Mouse (Mus musculus): ENCODE measurements around the gene Pam16. TPM values are rescaled to one million over a fixed set of nuclear protein-coding genes. Genes with fewer than 3 reads are reported as not detected.

Pam16 gene
- 59.7 and 66.3 TPM in 2 replicates for polyA plus RNA-seq (2015; fragmentation: Nextera tagmentation; extraction: Ambion mirVana)

- DNase-seq (peak; percentile 94), ATAC-seq (peak; percentile 94)
- peak within 1 kb of the TSS; percentile 77 for H3K9ac ChIP-seq (replicated peaks)
- under 1% methylated on average over 48 of the region's 56 CpGs for whole genome bisulfite sequencing (ENCODE audit: insufficient replicate concordance)
- H3K36me3 ChIP-seq (replicated peaks; ENCODE audit: insufficient read depth, low read length) = peaks cover 32% of the 10 kb centered on the region
- H3K9me3 ChIP-seq (ENCODE audit: low read length) = no peaks in the 10 kb centered on the region
- no peak for TF ChIP-seq CTCF (IDR thresholded peaks at IDR 0.05; ENCODE audit: low read depth)
- no peak for TF ChIP-seq EP300 (IDR thresholded peaks at IDR 0.05; ENCODE audit: low read depth)
- H3K27me3 ChIP-seq (ENCODE audit: insufficient read depth, low read length) = no peaks in the 10 kb centered on the region
- H3K27ac ChIP-seq (ENCODE audit: low read depth) = peak within 1 kb of the TSS; percentile 95
- H3K4me2 ChIP-seq (ENCODE audit: low read depth, low read length) = peak within 1 kb of the TSS; percentile 71
- peaks cover 16% of the 10 kb centered on the region for H3K4me1 ChIP-seq (ENCODE audit: insufficient read depth)
- peak within 1 kb of the TSS; percentile 71 for H3K4me3 ChIP-seq (ENCODE audit: low read depth, low read length)
These were observed at the start of gene Pam16 for GRCm38 (mm10) chr16:4624481-4625110. Pam16 (minus strand) TSS chr16:4624988.

- H3K9ac ChIP-seq (replicated peaks) = no peak overlapping the region
- no peaks in the 10 kb centered on the region for H3K27me3 ChIP-seq (ENCODE audit: insufficient read depth, low read length)
- 29% methylated on average over 4 of the region's 4 CpGs for WGBS (ENCODE audit: insufficient replicate concordance)
- H3K4me1 ChIP-seq (ENCODE audit: insufficient read depth) = peaks cover 20% of the 10 kb centered on the region
- ATAC-seq (no peak), DNase-seq (no peak)
- TF ChIP-seq CTCF (IDR thresholded peaks at IDR 0.05; ENCODE audit: low read depth) (no peak), EP300 (IDR thresholded peaks at IDR 0.05; ENCODE audit: low read depth) (peak; percentile 60; the same call in 1 of the 2 replicates)
- peak overlapping the region; percentile 69 for H3K27ac ChIP-seq (ENCODE audit: low read depth)
- no peak overlapping the region for H3K4me3 ChIP-seq (ENCODE audit: low read depth, low read length)
- H3K4me2 ChIP-seq (ENCODE audit: low read depth, low read length) = peak overlapping the region; percentile 10; the same call in 1 of the 2 replicates
- H3K36me3 ChIP-seq (replicated peaks; ENCODE audit: insufficient read depth, low read length) = peaks cover 45% of the 10 kb centered on the region
- no peaks in the 10 kb centered on the region for H3K9me3 ChIP-seq (ENCODE audit: low read length)
These were observed 49.3 kb upstream of the Pam16 start for GRCm38 (mm10) chr16:4674091-4674490.

- Histone ChIP-seq H3K36me3 (replicated peaks; ENCODE audit: insufficient read depth, low read length) (peaks cover 66% of the 10 kb centered on the region), H3K4me2 (ENCODE audit: low read depth, low read length) (no peak overlapping the region), H3K9ac (replicated peaks) (no peak overlapping the region), H3K4me1 (ENCODE audit: insufficient read depth) (peaks cover 2% of the 10 kb centered on the region; the same call in 1 of the 2 replicates), H3K27ac (ENCODE audit: low read depth) (no peak overlapping the region), H3K9me3 (ENCODE audit: low read length) (no peaks in the 10 kb centered on the region), H3K27me3 (ENCODE audit: insufficient read depth, low read length) (no peaks in the 10 kb centered on the region), H3K4me3 (ENCODE audit: low read depth, low read length) (no peak overlapping the region)
- DNase-seq (no peak), ATAC-seq (0 out of 2 replicates have a peak, but pooled peaks have one; percentile 18)
- 72% methylated on average over 5 of the region's 5 CpGs for WGBS (ENCODE audit: insufficient replicate concordance)
- no peak for TF ChIP-seq CTCF (IDR thresholded peaks at IDR 0.05; ENCODE audit: low read depth)
- no peak for TF ChIP-seq EP300 (IDR thresholded peaks at IDR 0.05; ENCODE audit: low read depth)
These were observed 45.5 kb upstream of the Pam16 start for GRCm38 (mm10) chr16:4670317-4670716.

GRCm38 (mm10) chr16:4667190-4667808 lies 42.5 kb upstream of the Pam16 start:
- Histone ChIP-seq H3K4me2 (ENCODE audit: low read depth, low read length) (no peak overlapping the region), H3K9me3 (ENCODE audit: low read length) (no peaks in the 10 kb centered on the region), H3K4me3 (ENCODE audit: low read depth, low read length) (no peak overlapping the region), H3K9ac (replicated peaks) (no peak overlapping the region), H3K27me3 (ENCODE audit: insufficient read depth, low read length) (no peaks in the 10 kb centered on the region), H3K27ac (ENCODE audit: low read depth) (no peak overlapping the region), H3K4me1 (ENCODE audit: insufficient read depth) (no peaks in the 10 kb centered on the region), H3K36me3 (replicated peaks; ENCODE audit: insufficient read depth, low read length) (peaks cover 63% of the 10 kb centered on the region)
- 30% methylated on average over 3 of the region's 3 CpGs for WGBS (ENCODE audit: insufficient replicate concordance)
- TF ChIP-seq EP300 (IDR thresholded peaks at IDR 0.05; ENCODE audit: low read depth) (no peak), CTCF (IDR thresholded peaks at IDR 0.05; ENCODE audit: low read depth) (peak; percentile 94)
- ATAC-seq (peak; percentile 84), DNase-seq (peak; percentile 86)

- Histone ChIP-seq H3K4me2 (ENCODE audit: low read depth, low read length) (no peak overlapping the region), H3K27ac (ENCODE audit: low read depth) (no peak overlapping the region), H3K9me3 (ENCODE audit: low read length) (no peaks in the 10 kb centered on the region), H3K36me3 (replicated peaks; ENCODE audit: insufficient read depth, low read length) (peaks cover 68% of the 10 kb centered on the region), H3K27me3 (ENCODE audit: insufficient read depth, low read length) (no peaks in the 10 kb centered on the region), H3K4me3 (ENCODE audit: low read depth, low read length) (no peak overlapping the region), H3K9ac (replicated peaks) (no peak overlapping the region), H3K4me1 (ENCODE audit: insufficient read depth) (no peaks in the 10 kb centered on the region)
- TF ChIP-seq EP300 (IDR thresholded peaks at IDR 0.05; ENCODE audit: low read depth) (no peak), CTCF (IDR thresholded peaks at IDR 0.05; ENCODE audit: low read depth) (no peak)
- no peak for ATAC-seq
- 83% methylated on average over 2 of the region's 2 CpGs for WGBS (ENCODE audit: insufficient replicate concordance)
- DNase-seq = no peak
These were observed 40.9 kb upstream of the Pam16 start for GRCm38 (mm10) chr16:4665726-4666125.

GRCm38 (mm10) chr16:4663806-4664205 lies 39.0 kb upstream of the Pam16 start:
- TF ChIP-seq EP300 (IDR thresholded peaks at IDR 0.05; ENCODE audit: low read depth) (no peak), CTCF (IDR thresholded peaks at IDR 0.05; ENCODE audit: low read depth) (no peak)
- Histone ChIP-seq H3K9me3 (ENCODE audit: low read length) (no peaks in the 10 kb centered on the region), H3K27ac (ENCODE audit: low read depth) (no peak overlapping the region), H3K4me3 (ENCODE audit: low read depth, low read length) (no peak overlapping the region), H3K4me1 (ENCODE audit: insufficient read depth) (no peaks in the 10 kb centered on the region), H3K27me3 (ENCODE audit: insufficient read depth, low read length) (no peaks in the 10 kb centered on the region), H3K9ac (replicated peaks) (no peak overlapping the region), H3K4me2 (ENCODE audit: low read depth, low read length) (no peak overlapping the region), H3K36me3 (replicated peaks; ENCODE audit: insufficient read depth, low read length) (peaks cover 59% of the 10 kb centered on the region)
- 78% methylated on average over 2 of the region's 2 CpGs for WGBS (ENCODE audit: insufficient replicate concordance)
- DNase-seq (no peak), ATAC-seq (no peak)

All from liver, postnatal 0 days (tissue).